Mouse (Mus musculus): ENCODE data around the gene Cntnap5a.

The Cntnap5a gene

GRCm38 (mm10) chr1:116366171-116366570 is 681.6 kb downstream of the Cntnap5a start:
- DNase-seq (ENCODE audit: low spot score in 2 of 2), result no peak

DNA sequence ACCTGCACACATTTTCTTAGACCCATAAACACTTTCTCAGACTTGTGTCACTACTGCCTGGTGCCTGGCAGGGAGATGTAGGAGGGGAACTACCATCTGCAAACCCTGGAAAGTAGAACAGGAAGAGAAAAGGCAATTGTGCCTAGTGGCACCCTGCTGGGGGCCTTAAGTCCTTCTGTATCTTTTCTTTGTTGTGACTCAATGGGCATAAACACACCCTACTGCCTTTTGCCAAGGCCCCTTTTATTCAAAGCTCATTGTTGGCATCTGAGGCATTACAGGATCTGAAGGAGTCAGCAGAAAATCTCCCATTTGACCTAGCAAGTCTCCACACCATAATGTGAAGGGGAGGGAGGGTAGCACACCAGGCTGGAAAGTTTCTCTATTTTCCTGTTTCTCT is 682.2 kb downstream of the Cntnap5a start:
- DNase-seq (ENCODE audit: low spot score in 2 of 2), result no peak

GRCm38 (mm10) chr1:116367572-116367971 is 683.0 kb downstream of the Cntnap5a start:
- DNase-seq (ENCODE audit: low spot score in 2 of 2), result no peak

DNA sequence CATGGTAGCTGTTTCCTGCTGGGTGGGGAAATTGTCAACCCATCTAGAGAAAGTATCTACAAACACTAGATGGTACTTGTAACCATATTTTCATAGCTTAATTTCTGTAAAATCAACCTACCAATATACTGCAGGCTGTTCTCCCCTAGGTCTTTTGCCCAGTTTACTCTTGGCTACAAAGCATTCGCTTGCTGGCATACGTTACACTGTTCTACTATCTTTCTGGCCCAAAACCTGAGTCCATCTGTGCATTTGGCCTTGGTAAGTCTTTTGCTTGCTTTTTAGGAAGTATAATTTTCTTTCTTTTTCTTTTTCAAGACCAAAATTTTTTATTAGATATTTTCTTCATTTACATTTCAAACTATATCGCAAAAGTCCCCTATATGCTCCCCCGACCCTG is 686.3 kb downstream of the Cntnap5a start:
- no peak for DNase-seq (ENCODE audit: low spot score in 2 of 2)

- DNase-seq (ENCODE audit: low spot score in 2 of 2), result no peak
Observed at GRCm38 (mm10) chr1:116373551-116373950, 689.0 kb downstream of the Cntnap5a start.

DNA sequence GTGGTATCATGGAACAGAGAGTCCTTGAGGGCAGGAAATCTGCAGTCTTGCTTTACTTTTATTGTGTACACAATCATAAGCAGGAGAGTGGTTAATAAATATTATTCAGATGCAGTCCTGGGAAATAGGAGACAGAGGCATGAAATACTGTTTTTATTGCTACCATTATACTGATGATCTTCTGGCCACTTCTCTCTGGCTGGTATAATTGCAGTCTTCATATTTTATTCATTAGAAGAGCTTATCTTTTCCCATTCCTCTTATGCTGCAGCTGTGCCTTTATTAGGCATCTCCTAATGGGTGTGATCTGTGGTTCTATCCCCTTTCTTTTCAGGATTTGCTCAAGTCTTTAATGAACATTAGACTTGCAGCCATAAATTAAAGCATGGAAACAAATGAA is 707.8 kb downstream of the Cntnap5a start:
- DNase-seq (ENCODE audit: low spot score in 2 of 2), result no peak

- DNase-seq (ENCODE audit: low spot score in 2 of 2), result no peak
Observed at GRCm38 (mm10) chr1:116401996-116402656, 717.6 kb downstream of the Cntnap5a start.

- DNase-seq (ENCODE audit: low spot score in 2 of 2), result no peak
Observed at GRCm38 (mm10) chr1:116409836-116410235, 725.3 kb downstream of the Cntnap5a start.

- DNase-seq (ENCODE audit: low spot score in 2 of 2), result peak in 1 of 2 experiments; percentile 8
Observed at GRCm38 (mm10) chr1:116428396-116428795, 743.8 kb downstream of the Cntnap5a start.

- no peak for DNase-seq (ENCODE audit: low spot score in 2 of 2)
Observed at GRCm38 (mm10) chr1:116455115-116455717, 770.7 kb downstream of the Cntnap5a start.

- peak in 1 of 2 experiments; percentile 73 for DNase-seq (ENCODE audit: low spot score in 2 of 2)
Observed at GRCm38 (mm10) chr1:116477703-116478102, 793.1 kb downstream of the Cntnap5a start.

GRCm38 (mm10) chr1:116488780-116489569 is 804.4 kb downstream of the Cntnap5a start:
- DNase-seq (ENCODE audit: low spot score in 2 of 2), result no peak

DNA sequence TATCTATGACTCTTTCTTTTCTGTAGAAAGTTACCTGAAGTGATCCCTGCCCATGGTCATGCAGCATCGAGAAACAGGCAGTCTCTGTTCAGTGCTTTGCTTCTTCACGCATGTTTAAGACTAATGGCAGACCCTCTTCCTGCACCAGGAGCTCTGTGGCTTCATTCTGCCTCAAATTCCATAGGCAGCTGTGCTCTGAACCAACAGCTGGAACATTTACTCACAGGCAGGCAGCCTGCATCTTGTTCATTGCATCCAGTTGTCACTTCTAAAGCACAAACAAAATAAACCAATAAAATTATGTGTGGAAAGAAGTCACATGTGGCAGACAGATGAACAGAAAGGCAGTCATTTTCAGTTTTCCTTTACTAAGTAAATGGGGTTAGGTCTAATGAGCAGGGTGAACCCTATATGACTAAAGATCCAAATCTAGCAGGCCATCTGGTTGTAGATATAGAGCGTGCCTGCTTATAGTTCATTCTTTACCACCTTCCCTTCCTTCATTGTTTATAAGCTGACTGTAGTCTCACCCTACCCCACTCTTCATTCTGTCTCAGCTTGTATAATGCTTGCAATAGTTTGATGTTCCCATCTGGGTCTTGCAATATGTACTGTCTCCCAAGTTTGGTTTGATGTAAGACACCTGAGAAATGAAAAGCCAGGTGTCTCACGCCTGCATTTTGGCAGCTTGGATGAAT is 893.6 kb downstream of the Cntnap5a start:
- peak in 1 of 2 experiments; percentile 19 for DNase-seq (ENCODE audit: low spot score in 2 of 2)

DNA sequence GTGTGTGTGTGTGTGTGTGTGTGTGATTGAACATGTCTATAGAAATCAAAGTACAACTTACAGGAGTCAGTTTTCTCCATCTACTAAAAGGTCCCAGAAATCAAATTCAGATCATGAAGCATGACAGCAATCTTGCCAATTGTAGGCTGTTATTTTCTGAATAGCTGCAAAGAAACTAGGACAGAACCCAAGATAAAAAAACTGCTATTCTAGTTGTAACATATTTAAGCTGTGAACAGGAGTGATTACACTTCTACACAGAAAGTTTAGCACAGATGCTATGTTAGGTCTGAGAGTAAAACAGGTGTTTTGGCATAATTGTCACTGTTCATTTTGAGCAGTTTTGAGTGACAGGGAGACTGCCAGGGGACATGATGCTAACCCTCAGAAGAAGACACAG is 931.7 kb downstream of the Cntnap5a start:
- DNase-seq (ENCODE audit: low spot score in 2 of 2), result no peak

Measured in left cerebral cortex, adult 9 months (tissue).